Mouse (Mus musculus): Measurements from ENCODE around the gene Acot8.

The Acot8 gene

DNA sequence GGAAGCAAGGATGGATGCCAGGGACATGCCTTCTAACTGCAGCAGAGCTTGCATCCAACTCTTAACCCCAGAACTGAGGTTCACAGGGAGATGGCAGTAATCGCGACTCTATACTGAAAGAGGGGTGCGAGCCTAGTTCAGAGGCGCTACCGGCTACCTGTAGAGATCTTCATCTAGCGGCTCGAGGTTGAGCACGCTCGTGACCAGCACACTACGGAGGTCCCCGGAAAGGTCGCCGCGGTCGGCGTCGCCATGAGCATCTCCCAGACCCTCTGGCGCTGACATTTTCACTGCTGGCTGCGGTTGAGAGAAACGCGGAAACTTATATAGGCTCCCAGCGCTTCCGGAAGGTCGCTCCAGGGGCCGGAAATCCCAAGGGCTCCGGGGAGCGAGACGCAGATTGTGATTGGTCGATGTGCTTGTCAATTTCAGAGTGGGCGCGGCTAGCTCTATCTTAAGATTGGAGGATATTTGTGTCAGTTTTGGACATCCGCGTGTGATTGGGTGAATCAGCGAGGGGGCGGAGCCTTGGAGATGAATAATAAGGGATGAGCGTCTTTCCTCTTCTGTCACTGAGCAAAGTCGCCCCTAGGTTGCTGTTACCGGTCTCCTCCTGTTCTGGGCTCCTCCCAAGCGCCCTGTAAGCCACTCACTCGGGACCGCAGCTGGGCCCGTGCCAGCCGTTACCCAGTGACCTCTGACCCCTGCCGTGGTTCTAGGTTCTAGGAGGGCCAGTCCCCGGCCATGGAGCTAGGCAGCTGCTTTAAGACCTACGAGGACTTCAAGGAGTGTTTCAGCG lies at the start of gene Acot8, which contains the start of gene Zswim3:
Acot8 (minus strand) TSS at position 350 of the 799 bp plus-strand sequence.
Zswim3 (plus strand) TSS at position 566 of the 799 bp plus-strand sequence.
- WGBS = under 1% methylated on average over 47 of the region's 47 CpGs

DNA sequence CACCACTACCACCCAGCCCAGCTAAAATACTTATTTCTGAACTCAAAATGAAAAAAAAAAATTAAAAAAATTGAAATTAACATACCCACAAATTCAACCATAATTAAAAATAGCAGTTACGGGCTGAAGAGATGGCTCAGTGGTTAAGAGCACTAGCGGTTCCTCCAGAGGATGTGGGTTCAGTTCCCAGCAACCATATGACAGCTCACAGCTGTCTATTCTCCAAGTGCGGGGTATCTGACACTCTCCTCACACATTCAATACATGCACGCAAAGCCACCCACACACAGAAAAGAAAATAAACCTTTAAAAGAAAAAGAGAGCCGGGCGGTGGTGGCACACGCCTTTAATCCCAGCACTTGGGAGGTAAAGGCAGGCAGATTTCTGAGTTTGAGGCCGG lies 45.4 kb upstream of the Acot8 start:
- WGBS = 49% methylated on average over 8 of the region's 8 CpGs

DNA sequence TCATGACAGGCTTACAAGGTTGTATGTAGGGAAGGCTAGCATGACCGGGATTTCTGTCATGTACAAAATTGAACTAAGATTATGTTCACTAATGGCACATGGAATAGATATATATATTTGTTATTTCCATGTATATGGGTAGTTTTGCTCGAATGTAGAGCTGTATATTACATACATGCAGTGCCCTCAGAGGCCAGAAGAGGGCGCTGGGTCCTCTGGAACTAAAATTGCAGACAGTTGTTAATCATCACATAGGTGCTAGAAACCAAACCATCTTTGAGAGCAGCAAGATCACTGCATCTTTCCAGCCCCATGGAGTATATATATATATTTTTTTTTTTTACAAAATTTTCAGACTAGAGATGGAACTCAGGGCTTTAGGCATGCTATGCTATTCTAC lies 41.1 kb upstream of the Acot8 start:
- 52% methylated on average over 3 of the region's 3 CpGs for WGBS

DNA sequence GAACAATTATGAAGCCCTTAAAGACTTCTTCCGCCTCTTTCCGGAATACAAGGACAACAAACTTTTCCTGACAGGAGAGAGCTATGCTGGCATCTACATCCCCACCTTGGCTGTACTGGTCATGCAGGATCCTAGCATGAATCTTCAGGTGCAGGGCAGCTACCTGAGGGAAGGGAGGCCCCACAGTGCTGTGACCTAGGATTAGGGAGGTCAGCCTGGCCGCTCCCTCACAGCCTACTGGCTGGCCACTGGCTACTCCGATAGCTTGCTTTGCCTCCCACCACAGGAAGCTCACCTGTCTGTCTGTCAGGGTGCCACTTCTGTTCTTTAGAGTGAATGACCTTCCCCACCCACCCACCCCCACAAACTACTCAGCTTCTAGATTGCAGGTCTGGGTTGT lies 30.5 kb upstream of the Acot8 start:
- 92% methylated on average over 4 of the region's 4 CpGs for WGBS

DNA sequence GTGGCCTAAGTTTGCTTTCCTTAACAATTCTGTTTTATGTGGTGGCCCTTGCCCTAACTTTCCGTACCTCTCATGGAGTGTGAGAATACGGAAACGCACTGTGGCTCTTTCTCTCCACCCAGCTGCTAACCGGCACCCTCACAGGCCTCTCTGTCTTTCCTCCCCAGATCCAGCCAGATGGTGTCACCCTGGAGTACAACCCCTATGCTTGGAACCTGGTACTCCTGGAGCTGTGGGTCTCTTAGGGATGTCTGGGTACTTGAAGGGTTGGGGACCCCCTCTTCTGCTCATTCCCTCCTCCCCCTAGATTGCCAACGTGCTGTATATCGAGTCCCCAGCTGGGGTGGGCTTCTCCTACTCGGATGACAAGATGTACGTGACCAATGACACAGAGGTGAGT lies 29.8 kb upstream of the Acot8 start:
- 32% methylated on average over 8 of the region's 8 CpGs for WGBS

DNA sequence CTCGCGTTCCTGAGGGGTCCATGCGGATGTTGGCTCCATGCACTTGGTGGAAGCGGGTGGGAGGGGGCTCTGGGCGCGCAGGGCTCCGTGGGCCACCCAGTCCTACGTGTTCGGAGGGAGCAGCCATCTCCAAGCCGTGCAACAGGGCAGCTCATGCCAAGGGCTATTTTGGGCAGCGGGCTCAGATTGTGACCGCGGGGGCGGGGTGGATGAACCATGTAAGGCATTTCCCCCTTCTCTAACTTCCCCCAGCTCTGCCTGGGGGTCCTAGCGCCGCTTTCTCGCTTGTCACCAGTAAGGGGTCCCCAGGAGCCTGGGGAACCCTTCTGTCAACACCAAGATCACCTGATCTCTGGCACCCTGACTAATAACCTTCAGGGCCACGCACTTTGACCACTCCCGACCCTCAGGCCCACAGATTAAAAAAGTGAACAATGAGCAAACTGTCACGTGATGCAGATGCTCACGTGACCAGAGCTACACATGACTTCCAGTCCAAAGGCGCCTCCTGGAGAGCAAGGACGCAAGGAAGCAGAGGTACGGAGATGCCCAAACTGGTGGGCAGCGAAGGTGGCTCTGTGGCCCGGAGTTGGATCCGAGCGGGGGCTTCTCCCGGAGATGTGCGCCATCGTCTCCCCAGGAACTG lies 28.8 kb upstream of the Acot8 start, which contains the start of gene Neurl2:
Neurl2 (minus strand) TSS at position 143 of the 646 bp plus-strand sequence.
- under 1% methylated on average over 31 of the region's 31 CpGs for WGBS

DNA sequence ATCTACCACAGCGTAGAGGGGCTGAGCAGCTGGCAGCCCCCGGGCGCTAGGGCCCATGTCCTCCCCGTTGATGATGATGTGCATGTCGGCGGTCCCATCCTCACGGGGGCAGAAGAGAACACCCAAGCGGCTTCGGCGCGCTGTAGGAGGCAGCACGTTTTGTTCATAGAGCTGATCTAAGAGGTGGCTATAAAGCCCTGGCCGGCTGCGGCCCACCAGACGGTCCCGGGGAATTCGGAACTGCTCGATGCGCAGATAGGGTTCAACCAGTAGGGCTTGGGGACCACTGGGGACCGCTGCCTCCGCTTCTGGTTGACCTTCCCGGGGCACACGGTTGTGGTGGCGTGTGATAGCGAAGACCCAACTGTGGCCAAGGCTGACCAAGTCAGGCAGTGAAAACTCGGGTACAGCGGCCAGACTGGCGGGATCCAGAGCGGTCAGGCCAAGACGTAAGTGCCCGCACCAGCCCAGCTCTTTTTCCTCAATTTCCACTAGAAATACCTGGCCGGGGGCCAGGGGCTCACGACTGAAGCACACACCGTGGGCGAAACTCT lies 28.1 kb upstream of the Acot8 start, which contains the start of gene Ctsa:
Ctsa (plus strand) TSS at position 126 of the 554 bp plus-strand sequence.
- WGBS = under 1% methylated on average over 35 of the region's 35 CpGs

DNA sequence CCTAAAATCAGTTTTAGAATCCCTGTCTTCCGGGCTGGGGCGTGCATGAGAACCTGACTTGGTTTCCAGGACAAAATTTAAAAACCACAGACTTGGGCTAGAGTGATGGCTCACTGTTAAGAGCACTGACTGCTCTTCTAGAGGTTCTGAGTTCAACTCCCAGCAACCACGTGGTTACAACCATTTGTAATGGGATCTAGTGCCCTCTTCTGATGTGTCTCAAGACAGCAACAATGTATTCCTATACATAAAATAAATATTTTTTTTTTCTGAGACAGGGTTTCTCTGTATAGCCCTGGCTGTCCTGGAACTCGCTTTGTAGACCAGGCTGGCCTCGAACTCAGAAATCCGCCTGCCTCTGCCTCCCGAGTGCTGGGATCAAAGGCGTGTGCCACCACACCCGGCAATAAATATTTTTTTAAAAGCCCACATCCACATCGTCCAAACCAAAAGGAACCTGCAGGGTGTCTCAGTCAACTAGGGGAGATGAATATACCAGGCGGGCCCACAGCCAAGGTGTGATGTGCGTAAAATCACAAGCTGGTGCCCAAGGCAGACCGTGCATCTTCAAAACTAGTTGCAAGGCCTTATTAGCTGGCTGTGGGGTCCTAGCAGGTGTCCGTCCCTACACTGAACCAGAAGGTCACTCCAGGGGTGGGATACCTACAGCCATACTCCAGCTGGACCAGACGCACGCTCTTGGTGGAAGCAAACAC lies 27.5 kb upstream of the Acot8 start:
- 54% methylated on average over 16 of the region's 16 CpGs for WGBS

DNA sequence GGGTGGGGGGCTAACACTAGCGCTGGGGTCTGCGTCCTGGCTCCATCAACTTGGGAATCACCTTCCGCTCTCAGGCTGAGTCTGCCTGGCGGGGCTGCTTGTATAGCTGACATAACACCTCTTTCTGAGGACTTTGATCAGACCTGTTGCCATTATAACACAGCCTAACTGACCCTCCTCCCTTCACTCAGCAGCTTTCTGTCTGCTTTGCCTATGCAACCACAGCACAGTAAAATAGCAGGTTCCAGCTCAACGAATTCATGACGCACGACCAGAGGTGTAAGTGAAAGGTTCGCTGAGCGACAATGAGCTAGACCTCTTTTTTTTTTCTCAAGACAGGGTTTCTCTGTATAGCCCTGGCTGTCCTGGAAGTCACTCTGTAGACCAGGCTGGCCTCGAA lies 26.3 kb upstream of the Acot8 start:
- 92% methylated on average over 10 of the region's 10 CpGs for WGBS

DNA sequence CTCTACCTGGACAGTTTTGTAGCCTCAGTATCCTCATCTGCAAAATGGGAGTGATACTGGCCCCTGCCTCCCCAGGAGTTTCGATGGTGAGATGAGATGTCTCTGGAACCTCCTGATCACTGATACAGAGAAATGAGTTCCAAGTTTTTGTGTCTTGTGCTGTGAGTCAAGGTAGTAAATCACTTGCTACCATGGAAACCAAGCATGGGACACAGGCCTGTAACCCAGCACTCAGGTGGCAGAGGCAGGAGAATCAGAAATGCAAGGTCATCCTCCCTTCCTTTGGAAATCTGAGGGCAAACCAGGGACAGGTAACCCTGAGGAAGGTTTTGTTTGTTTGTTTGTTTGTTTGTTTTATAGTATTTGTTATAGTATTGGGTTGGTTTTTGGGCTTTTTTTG lies 24.4 kb upstream of the Acot8 start:
- WGBS = 92% methylated on average over 1 of the region's 1 CpGs

DNA sequence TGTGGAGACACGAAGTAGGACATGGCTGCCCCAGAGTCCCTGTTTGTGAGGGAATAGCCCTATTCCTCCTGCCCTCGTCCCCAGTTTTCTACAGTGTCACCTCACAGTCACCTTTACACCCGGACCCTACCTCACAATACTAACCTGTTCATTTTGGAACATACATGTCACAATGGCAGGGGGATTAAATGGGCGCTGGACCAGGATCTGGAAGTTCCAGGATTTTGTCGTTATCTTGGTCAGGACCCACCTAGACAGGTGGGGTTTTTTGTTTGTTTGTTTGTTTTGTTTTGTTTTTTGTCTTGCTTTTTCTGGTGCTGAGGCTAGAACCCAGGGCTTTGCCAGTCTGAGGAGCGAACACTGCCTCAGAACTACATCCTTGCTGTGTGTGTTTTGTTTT lies 23.8 kb upstream of the Acot8 start, which contains the start of gene Spata25:
Spata25 (minus strand) TSS at position 101 of the 400 bp plus-strand sequence.
- 89% methylated on average over 6 of the region's 6 CpGs for WGBS

DNA sequence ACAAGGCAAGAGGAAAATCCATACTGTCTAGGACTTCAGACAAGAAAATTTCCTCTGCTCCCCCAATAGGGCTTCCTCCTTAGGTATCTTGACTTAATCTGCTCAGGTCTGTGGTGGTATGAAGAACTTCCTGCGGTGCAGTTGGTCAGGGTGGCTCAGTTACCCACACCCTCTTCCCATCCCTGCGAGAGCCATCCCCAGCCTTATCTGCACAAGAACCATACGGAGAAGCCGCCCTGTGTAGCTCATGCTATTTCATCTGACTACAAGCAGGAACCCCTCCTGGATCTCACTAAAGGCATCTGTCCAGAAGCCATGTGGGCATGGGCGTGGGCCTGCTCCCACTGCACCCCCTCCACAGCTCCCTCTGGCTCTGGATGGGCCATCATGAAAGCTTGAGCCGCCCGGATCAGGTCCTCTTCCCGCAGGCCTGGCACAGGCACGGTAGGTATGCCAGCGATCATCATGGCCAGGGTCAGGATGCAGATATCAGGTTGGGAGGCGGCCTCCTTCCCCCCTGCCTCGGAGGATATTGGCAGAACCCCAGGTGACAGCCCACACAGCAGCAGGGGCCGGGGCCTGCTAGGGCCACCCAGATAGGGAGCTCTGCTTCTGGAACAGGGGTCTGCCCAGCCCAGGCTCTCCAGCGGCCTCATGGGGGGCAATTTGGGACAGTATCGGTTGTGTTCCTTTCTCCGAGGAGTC lies 22.6 kb upstream of the Acot8 start:
- 81% methylated on average over 16 of the region's 16 CpGs for WGBS

DNA sequence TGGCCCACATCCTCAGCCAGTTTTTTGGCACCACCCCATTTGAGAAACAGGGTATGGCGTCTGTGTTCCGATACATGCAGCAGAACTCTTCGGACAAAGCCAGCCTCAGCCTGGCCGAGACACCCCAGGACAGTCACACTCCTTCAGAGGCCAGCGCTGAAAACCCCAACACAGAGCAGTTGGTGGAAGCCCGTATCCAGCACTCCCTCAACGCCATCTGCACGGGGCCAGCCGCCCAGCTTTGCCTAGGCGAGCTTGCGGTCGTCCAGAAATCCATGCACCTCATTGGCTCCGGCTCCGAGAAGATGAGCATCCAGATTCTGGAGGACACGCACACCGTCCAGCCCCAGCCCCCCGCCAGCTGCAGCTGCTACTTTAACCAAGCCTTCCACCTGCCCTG lies 20.8 kb upstream of the Acot8 start:
- WGBS = 94% methylated on average over 17 of the region's 17 CpGs

DNA sequence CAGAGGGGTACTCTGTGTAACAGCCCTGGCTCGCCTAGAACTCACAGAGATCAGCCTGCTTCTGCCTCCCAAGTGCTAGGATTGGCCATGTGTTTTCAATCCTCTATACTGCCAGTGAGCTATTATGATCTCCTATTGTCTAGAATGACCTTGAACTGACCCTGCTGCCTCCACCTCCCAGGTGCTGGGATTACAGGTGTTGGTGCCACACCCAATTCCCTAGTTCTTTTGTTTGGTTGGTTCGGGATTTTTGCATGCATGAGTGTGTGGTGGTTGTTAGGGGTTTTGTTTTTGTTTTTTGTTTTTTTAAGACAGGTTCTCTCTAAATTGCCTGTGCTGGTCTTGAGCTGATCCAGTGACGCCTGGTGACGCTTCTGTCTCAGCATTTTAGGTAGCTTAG lies 19.3 kb upstream of the Acot8 start:
- 87% methylated on average over 4 of the region's 4 CpGs for WGBS

DNA sequence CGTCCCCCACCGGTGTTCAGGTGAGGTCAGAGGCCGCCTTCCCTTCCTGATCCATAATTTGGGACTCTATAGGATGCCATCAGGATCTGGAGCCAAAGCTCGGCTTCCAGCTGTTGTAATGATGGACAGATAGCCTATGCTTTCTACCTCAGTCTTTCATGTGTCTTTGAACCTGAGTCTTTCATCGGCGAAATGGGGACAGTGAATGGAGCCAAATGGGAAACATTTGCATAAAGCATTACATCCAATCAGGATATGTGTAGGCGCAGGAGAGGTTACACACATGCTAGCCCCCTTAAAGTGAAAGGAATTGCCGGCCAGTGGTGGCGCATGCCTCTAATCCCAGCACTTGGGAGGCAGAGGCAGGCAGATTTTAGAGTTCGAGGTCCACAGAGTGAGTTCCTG lies 18.5 kb upstream of the Acot8 start:
- 1% methylated on average over 10 of the region's 10 CpGs for WGBS

DNA sequence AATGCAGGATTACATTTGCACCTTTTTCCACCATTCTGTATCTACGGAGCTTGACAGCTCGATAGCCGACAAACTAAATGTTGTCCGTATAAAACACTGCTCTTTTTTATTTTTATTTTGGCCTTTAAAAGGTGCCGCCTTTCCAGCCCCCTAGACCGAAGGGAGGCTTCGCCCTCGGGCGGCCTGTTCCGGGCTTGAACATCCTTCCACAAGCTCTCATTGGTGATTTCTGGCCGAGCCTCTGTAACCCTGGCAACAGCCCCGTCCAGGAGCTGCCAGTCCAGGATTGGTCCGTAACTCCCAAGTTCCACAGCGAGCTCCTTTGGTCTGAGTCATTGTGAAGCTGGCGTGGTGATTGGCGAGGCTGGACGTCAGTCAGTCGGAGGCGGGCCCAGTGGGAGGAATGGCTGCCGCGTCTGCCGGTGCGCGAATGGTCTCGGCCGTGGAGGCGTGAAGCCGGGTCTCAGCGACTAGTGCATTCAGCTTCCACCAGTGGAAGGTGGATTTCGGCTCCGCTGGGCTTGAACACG lies 18.0 kb upstream of the Acot8 start, which contains the start of gene Zswim1:
Zswim1 (plus strand) TSS at position 51 of the 530 bp plus-strand sequence.
- WGBS = under 1% methylated on average over 32 of the region's 32 CpGs

DNA sequence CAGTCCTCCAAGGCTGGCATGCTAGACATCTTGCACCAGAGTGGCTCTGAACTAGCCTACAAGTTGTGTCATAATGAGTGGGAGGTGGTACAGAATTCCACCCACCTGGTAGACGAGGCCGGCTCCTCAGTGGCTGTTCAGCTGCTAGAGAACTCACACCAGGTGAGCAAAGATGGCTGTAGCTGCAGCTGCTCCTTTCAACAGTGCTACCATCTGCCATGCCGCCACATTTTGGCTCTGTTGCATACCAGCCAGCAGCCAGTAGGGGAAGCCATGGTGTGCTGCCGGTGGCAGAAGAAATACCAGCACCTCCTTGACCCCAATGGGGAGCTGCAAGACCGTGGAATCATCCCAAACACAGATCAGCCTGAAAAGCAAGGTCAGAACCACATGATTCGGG lies 16.4 kb upstream of the Acot8 start:
- WGBS = 66% methylated on average over 6 of the region's 6 CpGs

DNA sequence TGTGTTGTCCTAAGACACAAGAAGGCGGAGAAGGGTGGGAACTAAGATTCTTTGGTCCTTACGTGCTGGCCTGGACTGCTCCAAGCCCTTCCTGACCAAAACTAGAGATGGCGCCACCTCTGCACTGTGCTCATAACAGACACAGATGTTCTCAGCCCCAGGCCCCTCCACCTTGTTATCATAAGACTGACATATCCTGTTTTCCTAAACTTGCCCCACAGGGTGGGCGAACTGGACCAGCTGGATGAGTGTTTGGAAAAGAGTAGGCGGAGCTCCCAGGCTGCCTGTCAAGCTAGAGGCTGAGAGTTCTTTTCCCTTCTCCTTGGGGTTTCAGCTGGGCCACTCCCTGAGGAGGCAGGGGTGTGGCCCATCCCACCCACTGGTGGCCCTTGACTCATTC lies 13.0 kb upstream of the Acot8 start:
- 87% methylated on average over 5 of the region's 5 CpGs for WGBS

DNA sequence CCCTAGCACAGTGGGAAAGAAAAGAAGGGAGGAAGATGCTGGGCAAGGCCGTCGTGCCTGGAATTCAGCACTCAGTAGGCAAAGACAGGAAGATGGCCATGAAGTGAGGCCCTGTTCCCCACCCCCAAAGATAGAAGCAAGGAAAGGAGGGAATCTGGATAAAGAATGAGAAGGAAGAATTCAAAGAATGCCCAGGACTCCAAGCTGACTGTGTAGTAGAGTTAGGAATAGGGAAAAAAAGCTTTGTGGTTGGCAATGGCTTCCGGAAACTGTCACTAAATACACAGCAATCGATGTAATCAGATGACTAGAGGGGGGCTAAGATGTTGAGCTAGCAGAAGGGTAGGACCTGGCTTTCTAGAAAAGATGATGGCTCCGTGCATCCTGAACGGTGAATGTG lies 12.5 kb upstream of the Acot8 start:
- 87% methylated on average over 6 of the region's 6 CpGs for WGBS

DNA sequence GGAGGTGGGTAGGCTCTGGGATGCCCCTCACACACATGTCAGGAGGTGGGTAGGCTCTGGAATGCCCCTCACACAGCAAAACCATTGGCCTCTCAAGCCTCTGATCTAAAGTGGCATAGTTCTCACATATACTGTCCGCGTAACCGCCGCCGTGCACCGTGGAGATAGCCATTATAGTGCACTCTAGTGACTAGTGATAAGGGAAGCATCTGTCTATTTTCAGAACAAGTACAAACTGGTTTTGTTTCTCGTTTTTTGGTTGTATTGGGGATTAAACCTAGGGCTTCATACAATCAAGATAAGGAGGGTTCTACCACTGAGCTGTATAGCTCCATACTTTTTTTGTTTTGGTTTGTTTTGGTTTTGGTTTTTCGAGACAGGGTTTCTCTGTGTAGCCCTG lies 11.1 kb upstream of the Acot8 start:
- WGBS = 95% methylated on average over 8 of the region's 8 CpGs

DNA sequence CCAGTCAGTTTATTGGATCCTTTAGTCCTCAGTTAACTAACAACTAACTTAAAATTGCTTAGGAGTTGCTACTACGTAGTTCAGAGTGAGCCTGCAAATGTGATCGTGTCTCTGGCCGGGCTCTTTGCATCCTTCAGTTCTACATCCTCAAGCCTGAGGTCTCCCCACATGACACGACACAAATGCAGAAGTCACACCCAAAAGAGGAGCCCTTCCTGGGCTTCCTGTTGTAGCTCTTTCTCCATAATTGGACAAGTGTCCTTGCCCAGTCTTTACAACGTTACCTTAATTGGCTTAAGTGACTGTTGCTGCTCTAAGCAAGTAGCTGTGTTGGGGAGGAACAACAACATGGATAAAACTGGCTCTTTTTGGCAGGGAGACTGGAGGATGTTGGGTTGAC lies 10.7 kb upstream of the Acot8 start:
- 81% methylated on average over 5 of the region's 5 CpGs for WGBS

All from cerebral cortex, adult 2 months (tissue).